Mouse (Mus musculus): ENCODE measurements around the gene Mtmr11.

Gene Mtmr11

DNA sequence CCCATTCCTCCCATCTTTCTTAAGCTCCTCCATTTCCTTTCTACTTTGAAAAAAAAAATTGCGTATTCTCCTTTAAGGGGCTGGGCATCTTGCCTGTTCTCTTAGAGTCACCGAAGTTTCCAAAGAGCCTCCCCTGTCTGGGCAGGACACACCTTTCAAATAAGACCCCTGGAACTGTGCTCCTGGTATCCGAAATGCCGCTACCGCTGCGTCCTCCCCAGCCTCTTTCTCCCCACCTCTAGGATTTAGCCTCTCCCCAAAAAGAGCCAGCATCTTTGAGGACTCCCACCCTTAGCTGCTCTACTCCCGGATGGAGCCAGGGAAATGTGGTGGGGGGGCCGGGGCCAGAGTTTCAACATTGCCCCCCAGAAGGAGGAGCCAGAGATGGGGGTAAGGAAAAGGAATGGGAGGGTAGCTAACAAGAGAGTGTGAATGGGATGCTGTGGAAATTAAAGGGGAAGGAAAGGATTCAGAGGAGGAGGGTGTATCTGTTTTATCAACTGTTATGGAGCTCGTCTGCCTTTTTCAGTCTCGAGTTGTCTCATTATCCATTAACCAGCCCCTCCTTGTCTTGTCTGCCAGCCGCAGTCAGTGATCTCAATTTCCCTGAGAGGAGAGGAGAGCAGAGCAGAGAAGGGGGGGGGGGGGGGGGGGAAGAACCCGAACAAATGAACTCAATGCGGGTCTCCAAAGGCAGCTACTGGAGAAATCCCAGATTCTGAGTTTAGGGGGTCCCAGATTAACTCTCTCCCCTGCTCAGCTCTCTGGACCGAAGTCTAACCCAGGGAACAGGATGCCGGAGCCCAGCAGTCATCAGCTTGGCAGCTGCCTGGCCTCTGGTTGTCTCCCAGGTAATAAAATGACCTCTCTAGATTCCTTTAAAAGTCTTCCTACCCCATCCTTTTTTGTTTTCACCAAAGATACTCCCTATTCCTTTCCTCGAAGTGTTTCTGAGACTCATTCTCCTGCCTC lies at the start of gene Mtmr11:
Gene Mtmr11, plus strand, starts transcription at position 136 of the 972 bp plus-strand sequence.
- DNase-seq (ENCODE audit: low read depth, low spot score) = no peak

DNA sequence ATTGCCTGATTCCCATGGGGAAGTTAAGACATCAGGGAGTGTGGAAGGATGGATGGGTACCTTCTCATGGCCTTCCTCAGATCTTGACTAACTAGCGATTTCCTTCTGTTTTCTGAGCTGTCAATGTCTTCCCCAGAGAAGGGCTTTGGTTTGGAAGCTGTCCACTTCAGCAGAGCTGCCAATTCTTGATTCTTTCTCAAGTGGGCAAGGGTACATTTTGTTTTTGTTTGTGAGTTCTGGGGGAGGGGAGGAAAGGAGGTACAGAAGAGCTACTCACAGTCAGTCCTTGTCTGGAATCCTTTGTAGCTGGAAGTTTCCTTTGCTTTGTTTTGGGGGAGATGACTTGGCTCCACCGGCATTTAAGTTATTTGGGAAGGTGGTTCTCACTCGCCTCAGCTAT lies 48.6 kb upstream of the Mtmr11 start:
- DNase-seq (ENCODE audit: low read depth, low spot score) = no peak

DNA sequence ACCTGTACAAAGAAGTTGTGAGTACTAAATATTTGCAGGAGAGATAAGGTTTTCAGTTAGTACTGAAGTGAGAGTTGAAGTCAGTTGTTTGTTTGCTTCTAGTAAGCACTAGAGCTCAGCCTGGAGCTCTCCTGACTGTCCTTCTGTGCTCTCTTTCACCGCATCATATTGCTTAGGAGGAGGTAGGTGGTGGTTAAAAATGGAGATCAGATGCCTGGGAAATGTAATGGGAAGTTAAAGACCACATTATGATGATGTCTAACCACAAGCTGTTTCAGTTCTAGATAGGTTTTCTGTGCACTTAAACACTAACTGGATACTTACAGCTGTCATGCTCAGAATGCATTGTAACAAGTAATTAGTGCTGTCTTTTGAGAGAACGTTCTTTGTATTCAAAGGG lies 43.7 kb upstream of the Mtmr11 start:
- DNase-seq (ENCODE audit: low read depth, low spot score) = no peak

DNA sequence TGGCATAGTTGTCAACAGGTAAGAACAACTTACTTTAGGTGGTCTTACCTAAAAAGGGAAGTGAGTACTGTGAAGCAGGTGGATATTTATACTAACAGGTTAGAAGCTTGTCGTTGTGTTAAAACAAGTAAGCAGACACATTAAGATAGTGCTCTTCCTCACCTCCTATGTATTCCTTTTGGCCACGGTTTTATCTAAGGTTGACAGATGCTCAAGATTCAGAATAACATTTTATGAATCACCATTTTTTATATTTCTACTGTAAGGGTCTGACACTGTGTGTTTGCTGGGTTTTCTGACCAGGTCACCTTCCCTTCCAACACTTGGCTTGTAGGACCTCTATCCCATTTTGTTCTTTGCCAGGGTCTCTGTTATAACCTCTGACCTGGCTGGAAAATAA lies 43.1 kb upstream of the Mtmr11 start:
- no peak for DNase-seq (ENCODE audit: low read depth, low spot score)

DNA sequence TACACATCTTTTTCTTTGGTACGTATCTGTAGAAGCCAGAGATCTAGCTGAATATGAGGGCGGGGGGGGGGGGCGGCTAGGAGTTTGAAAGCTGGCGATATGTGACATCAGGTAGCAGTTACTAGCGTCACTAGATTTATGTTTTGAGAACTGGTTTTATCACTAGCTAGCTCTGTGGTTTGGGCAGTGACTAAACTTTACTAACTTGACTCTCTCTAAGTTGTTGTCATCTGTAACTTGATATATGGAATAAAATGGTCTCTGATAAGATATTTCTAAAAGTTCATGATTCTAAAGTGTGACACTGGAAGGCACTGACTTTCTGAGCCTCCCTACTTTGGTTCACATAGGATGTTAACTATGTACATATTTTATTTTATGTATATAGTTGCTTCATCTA lies 37.6 kb upstream of the Mtmr11 start:
- DNase-seq (ENCODE audit: low read depth, low spot score) = no peak

DNA sequence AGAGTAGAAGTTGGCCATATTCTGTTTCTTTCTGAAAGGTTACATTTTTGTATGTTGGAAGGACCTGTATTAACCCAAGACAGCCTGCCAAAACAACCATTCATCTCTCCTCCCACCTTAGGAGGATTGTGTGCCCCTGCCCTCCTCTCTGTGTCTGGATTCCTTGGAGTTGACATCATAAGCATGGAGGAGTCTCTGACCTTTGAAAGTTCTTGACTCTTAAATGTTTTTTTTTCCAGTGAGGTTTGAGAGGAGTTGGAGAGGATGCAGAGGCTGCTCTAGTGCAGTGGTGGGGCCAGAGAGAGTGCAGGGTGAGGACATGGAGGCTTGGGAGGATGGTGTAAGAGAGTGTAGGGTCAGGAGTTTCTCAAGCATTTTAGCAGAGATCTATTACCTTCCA lies 33.7 kb upstream of the Mtmr11 start:
- DNase-seq (ENCODE audit: low read depth, low spot score) = peak; percentile 23

DNA sequence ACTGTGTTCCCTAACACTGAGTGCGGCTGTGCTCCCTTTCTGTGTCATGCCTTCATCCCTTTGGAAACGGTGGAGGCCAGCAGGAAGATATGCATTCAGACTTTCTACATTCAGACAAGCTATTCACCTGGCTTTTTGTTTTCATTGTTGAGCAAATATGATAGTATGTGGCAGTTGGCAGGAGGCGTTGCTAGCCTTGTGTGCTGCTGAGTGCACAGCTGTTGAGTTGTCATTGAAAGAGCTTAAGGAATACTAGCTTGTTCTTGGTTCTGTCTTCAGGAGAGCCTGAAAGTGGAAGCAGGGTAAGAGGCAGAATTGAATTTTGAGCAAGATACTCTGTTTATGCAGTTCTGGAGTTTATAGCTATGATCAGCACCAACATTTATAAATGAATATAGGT lies 29.3 kb upstream of the Mtmr11 start:
- no peak for DNase-seq (ENCODE audit: low read depth, low spot score)

DNA sequence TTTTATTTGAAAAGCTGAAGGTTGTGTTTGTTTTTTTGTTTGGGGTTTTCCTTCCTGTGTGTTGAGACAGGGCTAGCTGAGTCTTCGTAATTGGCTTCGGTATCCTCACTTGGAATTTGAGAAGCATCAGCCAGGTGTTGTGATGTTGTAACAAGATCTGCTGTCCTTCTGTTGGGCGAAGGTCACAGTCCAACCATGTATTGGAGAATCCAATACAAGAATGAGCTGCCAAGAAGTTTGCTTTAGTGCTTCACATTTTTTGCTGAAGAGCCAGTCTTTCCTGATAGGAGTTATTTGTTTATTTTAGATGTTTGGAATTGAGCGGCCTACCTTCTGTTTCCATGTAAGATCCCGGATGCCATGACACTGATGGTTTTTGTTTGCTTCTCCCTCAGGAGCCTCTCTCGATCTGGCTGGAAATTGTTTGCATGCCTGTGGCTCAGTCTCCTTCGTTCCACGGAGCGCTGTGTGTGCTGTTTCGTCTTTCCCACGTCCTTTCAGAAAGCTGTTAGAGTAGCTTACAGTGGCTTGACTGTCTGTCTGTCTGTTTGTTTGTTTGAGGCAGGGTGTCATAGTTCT lies 28.4 kb upstream of the Mtmr11 start:
- DNase-seq (ENCODE audit: low read depth, low spot score) = no peak

DNA sequence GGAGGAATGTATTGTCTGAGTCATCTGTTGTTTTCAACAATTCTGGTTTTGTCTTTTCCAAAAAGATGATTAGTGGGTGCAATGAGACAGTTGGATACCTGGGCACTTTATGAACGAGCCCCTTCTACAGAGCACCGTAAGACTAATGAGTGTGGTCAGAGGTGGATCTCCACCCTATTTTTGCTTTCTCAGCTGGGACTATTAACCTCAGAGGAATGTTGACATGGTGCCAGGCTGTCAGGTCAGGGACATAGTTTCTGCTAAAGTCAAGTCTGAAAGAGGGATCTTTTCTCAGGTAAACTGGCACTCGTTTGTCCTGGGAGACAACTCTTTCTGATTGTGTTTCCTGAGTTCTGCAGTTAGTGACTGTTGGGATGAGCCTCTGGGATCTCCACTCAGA lies 26.8 kb upstream of the Mtmr11 start:
- DNase-seq (ENCODE audit: low read depth, low spot score) = no peak

DNA sequence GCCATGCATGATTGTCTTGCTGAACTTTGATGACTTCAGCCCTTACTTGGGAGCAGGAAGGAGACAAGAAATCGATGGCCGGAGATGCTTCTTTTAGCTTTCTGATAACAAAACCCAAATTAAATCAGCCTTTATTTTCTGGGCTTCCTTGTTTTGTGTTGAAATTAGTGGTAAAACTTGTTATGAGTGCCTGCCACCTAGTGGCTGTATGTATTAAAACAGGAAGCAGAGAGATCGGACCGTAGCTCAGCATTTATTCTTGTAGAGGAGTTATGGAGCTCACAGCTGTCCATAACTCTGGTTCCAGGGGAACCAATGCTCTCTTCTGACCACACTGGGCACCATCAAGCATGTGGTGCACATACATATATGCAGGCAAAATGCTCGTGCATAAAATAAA lies 13.9 kb upstream of the Mtmr11 start:
- peak; percentile 68 for DNase-seq (ENCODE audit: low read depth, low spot score)

DNA sequence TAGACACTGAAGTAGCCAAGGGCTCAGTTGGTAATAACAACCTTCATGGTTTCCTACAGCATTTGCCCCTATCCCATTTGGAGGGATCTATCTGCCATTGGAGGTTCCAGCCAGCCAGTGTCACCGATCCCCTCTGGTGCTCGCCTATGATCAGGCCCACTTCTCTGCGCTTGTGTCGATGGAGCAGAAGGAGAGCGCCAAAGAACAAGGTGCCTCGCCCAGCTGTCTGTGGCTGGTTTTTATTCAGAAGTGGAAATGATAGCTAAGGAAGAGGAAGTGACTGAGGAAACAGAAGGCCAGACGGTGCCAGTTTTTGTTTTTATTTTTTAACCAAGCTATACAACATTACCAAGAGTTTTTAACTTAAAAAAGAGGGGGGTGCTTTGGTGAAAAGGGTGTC lies 10.0 kb upstream of the Mtmr11 start:
- no peak for DNase-seq (ENCODE audit: low read depth, low spot score)

DNA sequence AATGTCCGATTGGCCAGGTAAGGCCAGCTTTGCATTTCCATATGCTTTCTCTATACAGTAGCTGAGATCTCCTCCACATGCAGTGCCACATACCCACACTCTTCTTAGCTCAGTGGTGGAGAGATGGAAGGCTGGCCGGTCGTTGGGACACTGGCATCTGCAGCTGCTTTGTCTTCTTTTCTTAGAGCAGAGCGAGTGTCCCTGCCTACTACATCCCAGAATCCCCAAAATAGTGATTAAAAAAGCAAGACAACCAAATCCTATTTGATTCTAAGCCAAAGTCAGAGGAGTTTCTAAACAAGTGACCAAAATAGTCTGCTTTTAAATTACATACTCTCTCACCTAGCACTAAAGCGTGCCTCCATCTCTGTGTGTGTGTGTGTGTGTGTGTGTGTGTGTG lies 9.2 kb upstream of the Mtmr11 start:
- DNase-seq (ENCODE audit: low read depth, low spot score) = no peak

DNA sequence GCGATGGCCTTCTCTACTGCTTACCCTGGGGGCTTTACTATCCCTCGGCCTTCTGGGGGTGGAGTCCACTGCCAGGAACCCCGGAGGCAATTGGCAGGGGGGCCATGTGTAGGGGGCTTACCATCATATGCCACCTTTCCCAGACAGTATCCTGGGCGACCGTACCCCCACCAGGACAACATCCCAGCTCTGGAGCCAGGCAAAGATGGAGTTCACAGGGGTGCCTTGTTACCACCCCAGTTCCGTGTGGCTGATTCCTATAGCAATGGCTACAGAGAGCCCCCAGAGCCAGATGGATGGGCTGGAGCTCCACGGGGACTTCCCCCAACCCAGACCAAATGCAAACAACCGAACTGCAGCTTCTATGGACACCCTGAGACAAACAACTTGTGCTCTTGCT lies 6.3 kb upstream of the Mtmr11 start:
- no peak for DNase-seq (ENCODE audit: low read depth, low spot score)

DNA sequence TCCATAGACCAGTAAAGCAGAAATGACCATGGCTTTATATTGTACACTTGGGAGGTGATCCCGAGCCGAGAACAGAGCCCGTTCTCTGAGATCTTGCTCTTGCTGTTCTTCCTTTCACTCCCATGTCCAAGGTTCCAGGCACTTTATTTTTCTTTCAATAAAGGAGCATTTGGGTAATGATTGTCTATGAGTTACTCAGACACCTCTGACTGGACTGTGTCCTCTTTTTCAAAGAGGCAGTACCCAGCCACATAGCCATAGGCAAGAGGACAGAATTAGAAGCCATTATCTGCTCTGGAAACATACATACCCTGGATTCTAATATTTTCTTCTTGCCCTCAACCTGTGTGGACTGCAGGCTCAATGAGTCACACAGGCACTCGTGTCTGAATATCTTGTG lies 2.0 kb upstream of the Mtmr11 start:
- DNase-seq (ENCODE audit: low read depth, low spot score) = no peak

DNA sequence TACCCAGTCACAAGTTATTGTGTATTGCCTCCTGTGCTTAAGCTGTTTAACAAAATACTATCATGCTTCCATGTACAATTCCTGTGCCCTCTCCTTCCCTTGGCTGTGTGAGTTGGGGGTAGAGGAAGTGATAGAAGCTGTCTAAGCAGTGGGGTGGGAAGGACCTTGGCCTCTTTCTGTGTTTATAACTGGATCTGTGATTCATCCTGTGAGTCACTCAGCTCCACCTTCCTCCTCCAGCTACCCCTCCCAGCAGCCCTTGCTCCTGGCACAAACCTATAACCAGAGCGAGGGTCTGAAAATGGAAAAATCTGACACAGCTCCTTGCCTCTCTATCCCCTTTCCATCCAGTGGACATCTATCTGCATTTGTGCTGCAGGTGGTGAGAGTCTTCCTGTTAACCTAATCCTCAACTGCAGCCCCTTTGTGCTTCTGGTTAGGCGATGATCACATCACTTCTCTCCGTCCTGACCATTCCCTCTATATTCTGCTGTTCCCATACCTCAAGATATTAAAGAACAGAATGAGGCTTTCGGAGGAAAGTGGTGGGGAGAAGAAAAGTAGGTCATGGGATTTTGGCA lies 1.5 kb upstream of the Mtmr11 start:
- DNase-seq (ENCODE audit: low read depth, low spot score) = no peak

DNA sequence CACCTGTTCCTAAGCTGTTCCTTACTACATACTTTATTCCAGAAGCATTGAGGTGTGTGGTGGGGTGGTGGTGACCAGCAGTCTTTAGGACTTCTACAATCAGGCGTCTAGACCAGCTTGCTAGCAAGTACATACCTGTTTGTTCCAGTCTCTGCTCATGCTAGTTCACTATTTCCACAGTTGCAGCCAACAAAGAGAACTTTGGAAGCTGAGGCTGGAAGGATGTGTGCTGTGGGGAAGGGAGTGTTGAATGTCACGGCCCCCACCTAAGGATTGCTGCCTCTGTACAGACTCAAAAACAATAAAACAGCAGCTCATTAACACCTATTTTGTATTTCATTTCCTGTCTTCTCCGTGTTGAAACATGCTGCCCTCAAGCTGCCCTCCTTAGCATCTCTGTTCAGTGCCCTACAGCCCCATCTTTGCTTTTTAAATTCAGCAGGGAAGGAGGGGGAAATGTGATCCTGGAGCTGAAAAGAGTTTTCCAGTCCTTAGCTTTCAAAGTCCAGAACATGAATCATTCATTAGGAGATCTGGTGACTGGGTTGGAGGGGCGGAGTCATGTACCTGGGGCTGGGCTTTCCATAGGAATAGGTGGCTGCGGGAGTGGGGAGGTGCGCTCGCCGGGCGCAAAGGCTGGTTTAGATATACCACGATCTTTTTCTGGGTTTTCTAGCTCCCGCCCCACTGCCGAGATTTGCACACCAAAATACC lies 844 bp upstream of the Mtmr11 start:
- DNase-seq (ENCODE audit: low read depth, low spot score) = peak; percentile 47

DNA sequence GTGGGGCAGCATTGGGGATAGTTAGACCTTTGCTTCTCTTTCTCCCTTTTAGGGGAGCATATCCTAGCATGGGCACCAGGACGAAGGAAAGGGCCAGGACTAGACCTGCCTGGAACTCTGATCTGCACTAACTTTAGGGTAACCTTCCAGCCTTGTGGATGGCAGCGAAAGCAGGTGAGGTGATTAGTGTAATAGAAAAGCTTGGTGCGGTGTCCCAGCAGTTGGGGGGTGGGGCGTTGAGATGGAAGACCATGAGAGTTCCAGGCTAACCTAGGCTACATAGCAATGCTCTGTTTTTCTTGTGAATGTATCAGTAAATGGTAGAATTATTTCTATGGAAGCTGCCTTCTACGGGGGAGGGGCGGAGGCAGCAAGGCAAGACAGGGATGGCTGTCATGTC lies 1.2 kb downstream of the Mtmr11 start:
- no peak for DNase-seq (ENCODE audit: low read depth, low spot score)

DNA sequence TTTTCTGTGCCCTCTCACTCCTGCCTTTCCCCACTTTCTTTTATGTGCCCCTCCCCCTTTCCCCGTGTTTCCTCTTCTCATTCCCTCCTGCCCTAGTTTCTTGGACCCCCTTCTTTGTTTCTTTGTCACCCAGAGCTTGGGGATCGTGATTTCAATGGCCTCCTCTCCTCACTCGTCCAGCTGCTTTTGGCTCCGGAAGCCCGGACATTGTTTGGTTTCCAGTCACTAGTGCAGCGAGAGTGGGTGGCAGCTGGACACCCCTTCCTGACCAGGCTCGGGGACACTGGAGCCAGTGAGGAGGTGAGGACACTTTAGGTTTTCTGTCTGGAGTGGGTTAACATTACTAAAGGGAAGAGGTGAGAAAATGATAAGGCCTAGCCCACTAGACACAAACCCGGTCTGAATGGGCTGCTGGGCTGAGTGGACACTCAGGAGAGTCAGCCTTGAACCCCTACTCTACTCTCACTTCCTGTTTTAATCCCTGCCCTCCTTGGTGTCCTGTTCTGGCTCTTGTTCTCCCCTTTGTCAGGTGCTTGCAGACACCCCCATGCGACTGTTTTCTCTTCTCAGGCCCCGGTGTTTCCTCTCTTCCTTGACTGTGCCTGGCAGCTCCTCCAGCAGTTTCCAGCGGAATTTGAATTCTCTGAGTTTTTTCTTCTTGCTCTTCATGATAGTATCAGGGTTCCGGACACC lies 6.8 kb downstream of the Mtmr11 start:
- DNase-seq (ENCODE audit: low read depth, low spot score) = no peak

DNA sequence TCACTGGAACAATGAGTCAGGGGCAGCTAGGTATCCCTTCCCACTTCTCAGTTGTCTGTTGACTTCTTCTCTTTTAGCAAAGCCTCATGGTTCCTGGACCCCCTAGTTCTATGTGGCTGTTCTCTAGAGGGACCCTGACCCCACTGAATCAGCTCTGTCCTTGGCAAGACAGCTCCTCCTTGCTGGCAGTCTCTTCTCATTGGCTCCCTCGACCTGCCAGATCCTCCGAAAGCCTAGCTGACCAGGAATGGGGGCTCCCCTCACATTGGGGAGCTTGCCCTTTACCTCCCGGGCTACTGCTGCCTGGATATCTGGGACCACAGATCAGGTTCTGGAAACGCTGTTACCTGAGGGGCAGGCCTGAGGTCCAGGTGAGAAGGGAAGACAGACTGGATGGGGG lies 8.5 kb downstream of the Mtmr11 start:
- no peak for DNase-seq (ENCODE audit: low read depth, low spot score)

DNA sequence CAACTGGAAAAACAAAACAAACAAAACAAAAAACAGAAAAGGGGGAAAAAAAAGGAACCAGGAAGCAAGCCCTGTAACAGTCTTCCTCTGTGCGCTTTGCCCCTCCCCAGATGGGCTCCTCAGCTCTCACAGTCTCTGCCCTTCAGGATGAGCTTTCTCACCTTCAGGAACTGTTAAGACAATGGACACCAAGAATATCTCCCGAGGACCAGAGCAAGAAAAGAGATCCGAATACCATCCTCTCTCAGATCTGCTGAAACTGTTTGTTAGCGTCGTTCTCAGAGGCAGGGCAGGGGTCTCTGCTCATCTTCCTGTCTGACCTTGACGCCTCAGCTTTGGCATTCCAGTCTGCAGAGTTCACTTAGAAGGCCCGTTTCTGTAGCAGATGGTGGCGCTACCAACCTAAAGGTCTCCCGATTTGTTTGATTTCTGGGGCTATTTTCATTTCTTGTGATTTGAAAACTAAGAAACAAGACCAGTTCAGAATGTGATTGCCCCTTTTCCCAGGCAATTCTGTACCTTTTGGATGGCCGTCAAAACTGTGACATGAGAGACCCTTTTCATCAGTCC lies 9.3 kb downstream of the Mtmr11 start:
- DNase-seq (ENCODE audit: low read depth, low spot score) = no peak

DNA sequence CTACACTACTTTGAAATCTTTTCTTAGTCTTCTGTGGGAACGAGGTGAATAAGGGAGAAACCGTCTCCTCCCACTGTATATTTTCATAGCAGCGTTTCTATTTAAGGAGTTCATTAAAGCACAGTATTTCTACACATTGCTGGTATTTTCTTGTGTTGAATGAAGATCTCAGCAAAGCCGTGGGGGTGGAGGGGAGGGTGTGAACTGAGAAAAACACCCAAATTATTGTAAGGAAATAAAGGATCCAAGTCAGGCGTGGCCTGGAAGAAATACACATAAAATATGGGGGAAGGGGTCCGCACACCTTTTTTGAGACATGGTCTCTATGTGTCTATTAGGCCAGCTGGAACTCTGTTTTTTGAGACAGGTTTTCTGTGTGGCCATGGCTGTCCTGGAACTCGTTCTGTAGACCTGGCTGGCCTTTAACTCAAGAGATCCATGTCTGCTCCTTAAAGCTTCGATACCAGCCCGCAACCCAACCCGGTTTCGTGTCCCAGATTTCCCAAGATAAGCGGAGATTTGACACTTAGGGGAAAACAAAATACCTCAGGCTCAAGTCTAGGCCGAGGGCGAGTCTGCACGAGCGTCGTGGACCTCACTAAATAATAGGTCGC lies 9.9 kb downstream of the Mtmr11 start:
- DNase-seq (ENCODE audit: low read depth, low spot score) = no peak

All from mesoderm, embryonic 11.5 days (tissue).